Mouse (Mus musculus): ENCODE measurements around the gene Pcsk6. TPM values are rescaled to one million over a fixed set of nuclear protein-coding genes. Genes with fewer than 3 reads are reported as not detected.

Gene Pcsk6
- total RNA-seq (2023) = 1 to 10 TPM; 1.3 TPM

GRCm38 (mm10) chr7:65861591-65862472 lies at the start of gene Pcsk6:
Pcsk6 (plus strand) TSS chr7:65861734.

GRCm38 (mm10) chr7:66043552-66044459 lies 182.3 kb downstream of the Pcsk6 start, which contains the start of gene Gm45213:
Gm45213 (plus strand) TSS chr7:66043602.

GRCm38 (mm10) chr7:66058703-66059102 lies 197.2 kb downstream of the Pcsk6 start, which contains the start of gene Snrpa1:
Snrpa1 (plus strand) TSS chr7:66059003.

GRCm38 (mm10) chr7:66079364-66080230 lies 218.1 kb downstream of the Pcsk6 start, which contains the start of gene Selenos:
Selenos (plus strand) TSS chr7:66079649.

Other genes starting within 250 kb of the Pcsk6 start
- gene Tarsl2, start 216.8 kb upstream of the Pcsk6 start, total RNA-seq (2023) = 1 to 10 TPM; 7.5 to 9.1 TPM
- 10 to 100 TPM in 1 of 2 experiments, 1 to 10 TPM in 1; 10.0 to 17.9 TPM for gene Tm2d3, start 170.6 kb upstream of the Pcsk6 start, total RNA-seq (2023)
- not detected for gene Gm45213, start 181.9 kb downstream of the Pcsk6 start, total RNA-seq (2023)
- gene Snrpa1, start 197.3 kb downstream of the Pcsk6 start, total RNA-seq (2023) = 10 to 100 TPM; 26.6 to 32.5 TPM
- 10 to 100 TPM; 27.1 to 35.0 TPM for gene Selenos, start 217.9 kb downstream of the Pcsk6 start, total RNA-seq (2023)
- gene Chsy1, start 247.8 kb downstream of the Pcsk6 start, total RNA-seq (2023) = 10 to 100 TPM; 47.1 to 47.9 TPM

Measured in neutrophil, adult 83 days (primary cell).